In genomic region chr4:105244931-105245330, GRCm38 (mm10) we compare ENCODE assay signal across 9 mouse cellular contexts.
DNase-seq lines count a peak whose midpoint lies in the region; ATAC-seq and TF ChIP-seq lines count a peak whose summit lies in the region.
"Had no signal": no experiment of that assay in that cellular context is flagged by ENCODE, and none has a peak within 500 bp of the region (broad histone marks: within the 10 kb centered on the region; RNA-seq: fewer than 3 reads in every experiment).

No protein-coding gene starts in this region.

- TF ChIP-seq CTCF in heart, postnatal 0 days (IDR thresholded peaks at IDR 0.05; ENCODE audit: low read depth): no peak

- no peak overlapping the region for H3K4me3 ChIP-seq in heart, postnatal 0 days (ENCODE audit: low read depth, low read length)
- peak overlapping the region; percentile 37; the same call in 1 of the 2 replicates for H3K4me3 ChIP-seq in embryonic facial prominence, embryonic 13.5 days
- no peak overlapping the region for H3K4me3 ChIP-seq in hindbrain, embryonic 13.5 days
- no peak overlapping the region for H3K4me3 ChIP-seq in midbrain, embryonic 15.5 days

- ATAC-seq in heart, postnatal 0 days (ENCODE audit: insufficient read depth, low read depth): no peak
- ATAC-seq in embryonic facial prominence, embryonic 13.5 days (ENCODE audit: insufficient number of reproducible peaks, insufficient read depth, low FRiP score, low TSS enrichment, low read depth): no peak
- 0 out of 2 replicates have a peak, but pooled peaks have one; percentile 14 for ATAC-seq in hindbrain, embryonic 13.5 days (ENCODE audit: low FRiP score)
- ATAC-seq in midbrain, embryonic 15.5 days (replicated peaks): 0 out of 2 replicates have a peak, but pooled peaks have one; percentile 16

- H3K27me3 ChIP-seq in heart, postnatal 0 days (ENCODE audit: control insufficient read depth, insufficient read depth, low read length): peaks cover 5% of the 10 kb centered on the region; the same call in 1 of the 2 replicates
- H3K27me3 ChIP-seq in embryonic facial prominence, embryonic 13.5 days: no peaks in the 10 kb centered on the region
- H3K27me3 ChIP-seq in hindbrain, embryonic 13.5 days: no peaks in the 10 kb centered on the region
- 0 out of 2 replicates have a peak, but pooled peaks cover 2% of the 10 kb centered on the region for H3K27me3 ChIP-seq in midbrain, embryonic 15.5 days (replicated peaks)

- no peaks in the 10 kb centered on the region for H3K36me3 ChIP-seq in heart, postnatal 0 days (replicated peaks; ENCODE audit: control insufficient read depth, insufficient read depth, low read length)
- no peaks in the 10 kb centered on the region for H3K36me3 ChIP-seq in embryonic facial prominence, embryonic 13.5 days
- no peaks in the 10 kb centered on the region for H3K36me3 ChIP-seq in hindbrain, embryonic 13.5 days
- H3K36me3 ChIP-seq in midbrain, embryonic 15.5 days (replicated peaks): no peaks in the 10 kb centered on the region

- intact Hi-C loops in heart, postnatal 14 days (cut with DNase I): no loop called here

- WGBS in heart, postnatal 0 days: 72% methylated on average over 10 of the region's 10 CpGs
- 52% methylated on average over 10 of the region's 10 CpGs for WGBS in embryonic facial prominence, embryonic 13.5 days
- 74% methylated on average over 10 of the region's 10 CpGs for WGBS in hindbrain, embryonic 13.5 days
- WGBS in midbrain, embryonic 15.5 days: 60% methylated on average over 10 of the region's 10 CpGs

- no peaks in the 10 kb centered on the region for H3K4me1 ChIP-seq in heart, postnatal 0 days (ENCODE audit: control insufficient read depth, insufficient read depth)
- H3K4me1 ChIP-seq in embryonic facial prominence, embryonic 13.5 days: peaks cover 20% of the 10 kb centered on the region
- H3K4me1 ChIP-seq in hindbrain, embryonic 13.5 days (replicated peaks): peaks cover 22% of the 10 kb centered on the region
- peaks cover 16% of the 10 kb centered on the region for H3K4me1 ChIP-seq in midbrain, embryonic 15.5 days

- H3K4me2 ChIP-seq in heart, postnatal 0 days (ENCODE audit: low read depth, low read length): peak overlapping the region; percentile 64
- H3K4me2 ChIP-seq in embryonic facial prominence, embryonic 13.5 days: peak overlapping the region; percentile 67
- H3K4me2 ChIP-seq in hindbrain, embryonic 13.5 days: peak overlapping the region; percentile 48
- peak overlapping the region; percentile 52 for H3K4me2 ChIP-seq in midbrain, embryonic 15.5 days

- no peaks in the 10 kb centered on the region for H3K9me3 ChIP-seq in heart, postnatal 0 days (replicated peaks; ENCODE audit: control insufficient read depth, low read length)
- H3K9me3 ChIP-seq in embryonic facial prominence, embryonic 13.5 days: no peaks in the 10 kb centered on the region
- no peaks in the 10 kb centered on the region for H3K9me3 ChIP-seq in hindbrain, embryonic 13.5 days
- no peaks in the 10 kb centered on the region for H3K9me3 ChIP-seq in midbrain, embryonic 15.5 days

- H3K27ac ChIP-seq in heart, postnatal 0 days (ENCODE audit: low read depth): no peak overlapping the region
- H3K27ac ChIP-seq in embryonic facial prominence, embryonic 13.5 days: 0 out of 2 replicates have a peak overlapping the region, but pooled peaks have one; percentile 79
- H3K27ac ChIP-seq in hindbrain, embryonic 13.5 days: peak overlapping the region; percentile 82
- peak overlapping the region; percentile 78; the same call in 1 of the 2 replicates for H3K27ac ChIP-seq in midbrain, embryonic 15.5 days

- TF ChIP-seq EP300 in heart, postnatal 0 days (IDR thresholded peaks at IDR 0.05; ENCODE audit: low read depth): no peak

- H3K9ac ChIP-seq in heart, postnatal 0 days (replicated peaks; ENCODE audit: low read depth, low read length): no peak overlapping the region
- peak overlapping the region; percentile 72 for H3K9ac ChIP-seq in embryonic facial prominence, embryonic 13.5 days
- H3K9ac ChIP-seq in hindbrain, embryonic 13.5 days: peak overlapping the region; percentile 75; the same call in 1 of the 2 replicates
- H3K9ac ChIP-seq in midbrain, embryonic 15.5 days: peak overlapping the region; percentile 48; the same call in 1 of the 2 replicates

- no peak for DNase-seq in heart, postnatal 0 days (ENCODE audit: low spot score)
- DNase-seq in heart, postnatal 14 days: no peak
- no peak for DNase-seq in left cerebral cortex, adult 9 months (ENCODE audit: low spot score in 2 of 2)
- no peak for DNase-seq in natural killer cell, adult 2 months (ENCODE audit: low spot score in 2 of 2)
- no peak for DNase-seq in frontal cortex, adult 2 months (ENCODE audit: extremely low spot score in 1 of 2, low spot score in 1 of 2)
- DNase-seq: thymus, adult 2 months had no signal

Comparison
In these comparisons a context has a peak if more than half of its experiments do, and no peak if none do; other contexts are left out.
1. ATAC-seq: peak in hindbrain, embryonic 13.5 days (single experiment) and midbrain, embryonic 15.5 days (single experiment); none in heart, postnatal 0 days (single experiment) and embryonic facial prominence, embryonic 13.5 days (single experiment).
2. Peak in every context shown above with its lines, with median percentiles within 50 percentile points of each other: H3K4me2 ChIP-seq.